Mouse (Mus musculus): ENCODE data around the gene Wdr93. TPM values are rescaled to one million over a fixed set of nuclear protein-coding genes. Genes with fewer than 3 reads are reported as not detected.

Gene Wdr93
- polyA plus RNA-seq, 1 experiment from 2014 or later, result 0.35 TPM

Other genes with a start within 250 kb of the Wdr93 start
- 0.10 and 0.41 TPM in 2 replicates for gene Rhcg, start 125.5 kb upstream of the Wdr93 start, polyA plus RNA-seq (2015; fragmentation: Nextera tagmentation; extraction: Ambion mirVana)
- 9.2 and 10.6 TPM in 2 replicates for gene Ticrr, start 83.0 kb upstream of the Wdr93 start, polyA plus RNA-seq (2015; fragmentation: Nextera tagmentation; extraction: Ambion mirVana)
- 3.5 and 4.0 TPM in 2 replicates for gene Kif7, start 27.4 kb upstream of the Wdr93 start, polyA plus RNA-seq (2015; fragmentation: Nextera tagmentation; extraction: Ambion mirVana)
- not detected in 2 replicates for gene Plin1, start 10.3 kb upstream of the Wdr93 start, polyA plus RNA-seq (2015; fragmentation: Nextera tagmentation; extraction: Ambion mirVana)
- 9.3 and 11.8 TPM in 2 replicates for gene Pex11a, start within 50 bp of the Wdr93 start, polyA plus RNA-seq (2015; fragmentation: Nextera tagmentation; extraction: Ambion mirVana)
- gene Mesp1, start 50.6 kb downstream of the Wdr93 start, polyA plus RNA-seq (2015; fragmentation: Nextera tagmentation; extraction: Ambion mirVana), result 0.13 and 0.21 TPM in 2 replicates
- gene Mesp2, start 67.6 kb downstream of the Wdr93 start, polyA plus RNA-seq (2015; fragmentation: Nextera tagmentation; extraction: Ambion mirVana), result 1.4 and 1.9 TPM in 2 replicates
- 55.9 and 69.8 TPM in 2 replicates for gene Anpep, start 117.9 kb downstream of the Wdr93 start, polyA plus RNA-seq (2015; fragmentation: Nextera tagmentation; extraction: Ambion mirVana)
- 27.1 and 30.8 TPM in 2 replicates for gene Ap3s2, start 177.5 kb downstream of the Wdr93 start, polyA plus RNA-seq (2015; fragmentation: Nextera tagmentation; extraction: Ambion mirVana)
- gene Arpin, start 192.2 kb downstream of the Wdr93 start, polyA plus RNA-seq (2015; fragmentation: Nextera tagmentation; extraction: Ambion mirVana), result 37.7 and 38.8 TPM in 2 replicates